Mouse (Mus musculus): ENCODE measurements around the gene Slc26a10. TPM values are rescaled to one million over a fixed set of nuclear protein-coding genes. Genes with fewer than 3 reads are reported as not detected.
"Not testable (repeated sequence)": the region's sequence is repeated elsewhere in the genome, so short reads cannot be mapped to it uniquely, and the experiment has no call there.

Slc26a10 gene
- polyA plus RNA-seq, 1 experiment: 0.85 TPM

DNA sequence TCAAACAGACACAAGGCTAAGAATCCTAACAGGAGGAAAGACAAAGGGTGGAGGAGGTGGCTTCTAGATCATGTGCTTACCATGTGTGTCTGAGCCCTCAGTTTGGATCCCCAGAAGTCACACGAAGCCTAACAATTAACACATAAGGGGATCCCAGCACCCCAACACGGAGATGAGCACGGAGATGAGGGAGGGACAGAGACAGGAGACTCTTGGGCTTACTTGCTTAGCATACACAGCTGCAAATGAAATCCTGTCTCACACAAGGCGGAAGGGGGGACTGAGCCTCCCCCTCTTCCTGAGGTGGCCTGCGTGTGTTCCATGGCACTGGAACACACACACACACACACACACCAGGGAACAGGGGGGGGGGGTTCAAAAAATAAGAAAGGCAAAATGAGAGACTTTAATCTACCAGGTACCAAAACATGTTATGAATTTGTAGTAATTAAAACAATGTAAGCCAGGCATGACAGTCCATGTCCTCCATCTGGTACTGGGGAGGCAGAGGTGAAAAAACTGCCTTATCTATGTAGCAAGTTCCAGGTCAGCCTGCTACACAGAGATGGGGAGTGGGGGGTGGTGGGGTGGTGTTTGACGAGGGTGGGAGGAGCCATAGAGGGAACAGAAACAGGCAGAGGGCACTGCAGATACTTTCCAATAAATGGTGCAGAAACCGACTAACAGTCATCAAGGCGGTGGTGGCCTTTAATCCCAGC, 45.2 kb downstream of the Slc26a10 start:
- 21% methylated on average over 8 of the region's 8 CpGs for WGBS
- H3K27me3 ChIP-seq (ENCODE audit: control insufficient read depth, insufficient read depth, low read length): no peaks in the 10 kb centered on the region
- H3K27ac ChIP-seq (ENCODE audit: insufficient read depth, low read depth, low read length): peak overlapping the region; percentile 100
- no peak; the same call in 1 of the 2 replicates for TF ChIP-seq POLR2A (IDR thresholded peaks at IDR 0.05; ENCODE audit: low read depth, low read length)
- H3K4me3 ChIP-seq (ENCODE audit: low read depth, low read length): no peak overlapping the region
- peaks cover 35% of the 10 kb centered on the region for H3K4me1 ChIP-seq (ENCODE audit: control insufficient read depth, insufficient read depth, insufficient read length, low read length)
- H3K36me3 ChIP-seq (ENCODE audit: control insufficient read depth, insufficient read depth, low read length): peaks cover under 1% of the 10 kb centered on the region

DNA sequence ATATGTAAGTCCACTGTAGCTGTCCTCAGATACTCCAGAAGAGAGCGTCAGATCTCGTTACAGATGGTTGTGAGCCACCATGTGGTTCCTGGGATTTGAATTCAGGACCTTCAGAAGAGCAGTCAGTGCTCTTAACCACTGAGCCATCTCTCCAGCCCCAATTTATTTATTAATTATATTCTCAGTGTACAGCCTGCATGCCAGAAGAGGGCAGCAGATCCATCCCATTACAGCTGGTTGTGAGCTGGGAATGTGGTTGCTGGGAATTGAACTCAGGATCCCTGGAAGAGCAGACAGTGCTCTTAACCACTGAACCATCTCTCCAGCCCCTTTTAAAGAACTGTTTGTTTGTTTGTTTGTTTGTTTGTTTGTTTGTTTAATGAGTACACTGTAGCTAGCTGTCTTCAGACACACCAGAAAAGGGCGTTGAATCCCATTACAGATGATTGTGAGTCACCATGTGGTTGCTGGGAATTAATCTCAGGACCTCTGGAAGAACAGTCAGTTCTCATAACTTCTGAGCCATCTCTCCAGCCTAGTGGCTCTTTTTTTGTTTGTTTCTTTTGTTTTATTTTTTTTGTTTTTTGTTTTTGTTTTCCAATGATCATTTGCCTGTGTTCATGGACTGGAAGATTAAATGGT, 45.9 kb downstream of the Slc26a10 start:
- H3K27me3 ChIP-seq (ENCODE audit: control insufficient read depth, insufficient read depth, low read length); H3K27ac ChIP-seq (ENCODE audit: insufficient read depth, low read depth, low read length); H3K4me3 ChIP-seq (ENCODE audit: low read depth, low read length); H3K36me3 ChIP-seq (ENCODE audit: control insufficient read depth, insufficient read depth, low read length): not testable (repeated sequence)
- 70% methylated on average over 3 of the region's 3 CpGs for WGBS
- H3K4me1 ChIP-seq (ENCODE audit: control insufficient read depth, insufficient read depth, insufficient read length, low read length): peaks cover 35% of the 10 kb centered on the region
- peak; percentile 44; the same call in 1 of the 2 replicates for TF ChIP-seq CTCF (IDR thresholded peaks at IDR 0.05; ENCODE audit: extremely low read depth, insufficient read length, insufficient replicate concordance, low read depth, low read length)

- TF ChIP-seq CTCF (IDR thresholded peaks at IDR 0.05; ENCODE audit: extremely low read depth, insufficient read length, insufficient replicate concordance, low read depth, low read length) (no peak), POLR2A (IDR thresholded peaks at IDR 0.05; ENCODE audit: low read depth, low read length) (peak; percentile 46; the same call in 1 of the 2 replicates)
- 26% methylated on average over 5 of the region's 5 CpGs for WGBS
- H3K27me3 ChIP-seq (ENCODE audit: control insufficient read depth, insufficient read depth, low read length): no peaks in the 10 kb centered on the region
- H3K4me3 ChIP-seq (ENCODE audit: low read depth, low read length): peak overlapping the region; percentile 18; the same call in 1 of the 2 replicates
- peak overlapping the region; percentile 96 for H3K27ac ChIP-seq (ENCODE audit: insufficient read depth, low read depth, low read length)
- no peaks in the 10 kb centered on the region for H3K36me3 ChIP-seq (ENCODE audit: control insufficient read depth, insufficient read depth, low read length)
- peaks cover 32% of the 10 kb centered on the region for H3K4me1 ChIP-seq (ENCODE audit: control insufficient read depth, insufficient read depth, insufficient read length, low read length)
Observed at GRCm38 (mm10) chr10:127132469-127132868, 48.0 kb downstream of the Slc26a10 start.

GRCm38 (mm10) chr10:127129431-127129830, 51.0 kb downstream of the Slc26a10 start:
- no peak overlapping the region for H3K27ac ChIP-seq (ENCODE audit: insufficient read depth, low read depth, low read length)
- no peak overlapping the region for H3K4me3 ChIP-seq (ENCODE audit: low read depth, low read length)
- no peak for TF ChIP-seq POLR2A (IDR thresholded peaks at IDR 0.05; ENCODE audit: low read depth, low read length)
- no peak for TF ChIP-seq CTCF (IDR thresholded peaks at IDR 0.05; ENCODE audit: extremely low read depth, insufficient read length, insufficient replicate concordance, low read depth, low read length)
- peaks cover 21% of the 10 kb centered on the region for H3K4me1 ChIP-seq (ENCODE audit: control insufficient read depth, insufficient read depth, insufficient read length, low read length)
- H3K27me3 ChIP-seq (ENCODE audit: control insufficient read depth, insufficient read depth, low read length): no peaks in the 10 kb centered on the region
- WGBS: 30% methylated on average over 4 of the region's 4 CpGs
- H3K36me3 ChIP-seq (ENCODE audit: control insufficient read depth, insufficient read depth, low read length): no peaks in the 10 kb centered on the region

DNA sequence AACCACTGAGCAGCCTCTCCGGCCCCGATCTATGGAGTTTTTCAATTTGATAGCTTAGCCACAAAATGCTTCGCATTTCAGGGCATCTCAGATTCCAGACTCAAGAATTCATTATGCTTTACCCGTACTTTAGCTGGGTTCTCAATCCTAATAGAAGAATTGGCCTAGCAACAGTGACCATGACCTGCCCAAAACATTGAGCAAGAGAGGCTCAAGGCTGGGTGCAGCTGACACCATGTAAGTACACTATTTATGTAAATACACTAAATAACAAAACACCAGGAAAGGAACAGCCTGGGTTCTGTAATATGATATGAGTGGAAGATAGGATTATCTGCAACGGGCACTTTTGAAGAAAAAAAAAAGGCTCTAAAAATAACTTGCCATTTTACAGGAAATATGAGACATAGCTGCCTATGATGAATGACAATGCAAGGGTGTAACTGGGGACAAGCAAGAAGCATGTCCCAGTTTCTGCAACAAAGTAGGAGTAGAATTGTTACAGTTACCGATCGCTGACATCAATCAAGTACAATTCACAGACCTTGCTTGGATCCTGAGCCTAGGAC, 52.6 kb downstream of the Slc26a10 start:
- Histone ChIP-seq H3K36me3 (ENCODE audit: control insufficient read depth, insufficient read depth, low read length) (no peaks in the 10 kb centered on the region), H3K4me3 (ENCODE audit: low read depth, low read length) (no peak overlapping the region), H3K27me3 (ENCODE audit: control insufficient read depth, insufficient read depth, low read length) (no peaks in the 10 kb centered on the region), H3K4me1 (ENCODE audit: control insufficient read depth, insufficient read depth, insufficient read length, low read length) (peaks cover 14% of the 10 kb centered on the region), H3K27ac (ENCODE audit: insufficient read depth, low read depth, low read length) (no peak overlapping the region)
- 75% methylated on average over 7 of the region's 7 CpGs for WGBS
- no peak for TF ChIP-seq POLR2A (IDR thresholded peaks at IDR 0.05; ENCODE audit: low read depth, low read length)

GRCm38 (mm10) chr10:127126579-127126978, 53.9 kb downstream of the Slc26a10 start:
- no peaks in the 10 kb centered on the region for H3K36me3 ChIP-seq (ENCODE audit: control insufficient read depth, insufficient read depth, low read length)
- H3K4me3 ChIP-seq (ENCODE audit: low read depth, low read length): no peak overlapping the region
- whole genome bisulfite sequencing: 26% methylated on average over 5 of the region's 5 CpGs
- H3K4me1 ChIP-seq (ENCODE audit: control insufficient read depth, insufficient read depth, insufficient read length, low read length): peaks cover 12% of the 10 kb centered on the region
- no peak for TF ChIP-seq CTCF (IDR thresholded peaks at IDR 0.05; ENCODE audit: extremely low read depth, insufficient read length, insufficient replicate concordance, low read depth, low read length)
- no peak for TF ChIP-seq POLR2A (IDR thresholded peaks at IDR 0.05; ENCODE audit: low read depth, low read length)
- H3K27ac ChIP-seq (ENCODE audit: insufficient read depth, low read depth, low read length): peak overlapping the region; percentile 74
- H3K27me3 ChIP-seq (ENCODE audit: control insufficient read depth, insufficient read depth, low read length): no peaks in the 10 kb centered on the region

DNA sequence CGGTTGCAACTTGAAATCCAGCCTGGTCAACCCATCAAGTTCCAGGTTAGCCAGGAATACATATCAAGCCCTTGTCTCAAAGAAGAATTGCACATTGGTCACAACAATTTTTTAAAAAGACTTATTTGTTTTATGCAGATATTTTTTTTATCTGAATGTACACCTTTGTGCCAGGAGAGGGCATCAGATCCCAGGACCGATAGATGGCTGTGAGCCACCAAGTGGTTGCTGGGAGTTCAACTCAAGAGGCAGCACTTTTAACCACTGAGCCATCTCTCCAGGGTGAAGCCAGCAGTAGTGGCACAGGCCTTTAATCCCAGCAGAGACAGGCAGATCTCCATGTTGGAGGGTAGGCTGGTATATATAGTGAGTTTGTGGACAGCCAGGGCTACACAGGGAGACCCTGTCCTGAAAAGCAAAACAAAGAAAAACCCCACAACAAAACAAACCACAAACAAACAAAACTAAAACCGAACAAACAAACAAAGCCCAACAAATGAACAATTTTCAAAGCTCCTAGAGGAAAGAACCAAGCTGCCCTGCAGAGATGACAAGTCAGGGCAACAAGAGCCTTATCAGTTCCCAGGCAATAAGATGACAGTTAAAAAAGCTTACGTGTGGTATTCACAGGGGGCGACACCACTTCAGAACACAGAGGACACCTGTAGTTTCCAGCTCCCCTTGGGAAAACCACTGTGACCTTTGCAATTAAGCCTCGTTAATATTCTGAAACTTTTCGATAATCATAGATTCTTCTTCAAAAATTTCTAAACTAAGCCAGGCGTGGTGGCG, 55.0 kb downstream of the Slc26a10 start:
- H3K36me3 ChIP-seq (ENCODE audit: control insufficient read depth, insufficient read depth, low read length): no peaks in the 10 kb centered on the region
- no peaks in the 10 kb centered on the region for H3K27me3 ChIP-seq (ENCODE audit: control insufficient read depth, insufficient read depth, low read length)
- peak overlapping the region; percentile 17; the same call in 1 of the 2 replicates for H3K27ac ChIP-seq (ENCODE audit: insufficient read depth, low read depth, low read length)
- H3K4me3 ChIP-seq (ENCODE audit: low read depth, low read length): no peak overlapping the region
- WGBS: 59% methylated on average over 9 of the region's 9 CpGs
- peaks cover 9% of the 10 kb centered on the region for H3K4me1 ChIP-seq (ENCODE audit: control insufficient read depth, insufficient read depth, insufficient read length, low read length)
- TF ChIP-seq CTCF (IDR thresholded peaks at IDR 0.05; ENCODE audit: extremely low read depth, insufficient read length, insufficient replicate concordance, low read depth, low read length): peak; percentile 88; the same call in 1 of the 2 replicates
- no peak for TF ChIP-seq POLR2A (IDR thresholded peaks at IDR 0.05; ENCODE audit: low read depth, low read length)
